Mouse (Mus musculus): ENCODE results near the gene Cdk20. TPM values are rescaled to one million over a fixed set of nuclear protein-coding genes. Genes with fewer than 3 reads are reported as not detected.

The Cdk20 gene
- total and polyA plus RNA-seq, 3 experiments, result 0.21 to 2.2 (median 1.5) TPM

DNA sequence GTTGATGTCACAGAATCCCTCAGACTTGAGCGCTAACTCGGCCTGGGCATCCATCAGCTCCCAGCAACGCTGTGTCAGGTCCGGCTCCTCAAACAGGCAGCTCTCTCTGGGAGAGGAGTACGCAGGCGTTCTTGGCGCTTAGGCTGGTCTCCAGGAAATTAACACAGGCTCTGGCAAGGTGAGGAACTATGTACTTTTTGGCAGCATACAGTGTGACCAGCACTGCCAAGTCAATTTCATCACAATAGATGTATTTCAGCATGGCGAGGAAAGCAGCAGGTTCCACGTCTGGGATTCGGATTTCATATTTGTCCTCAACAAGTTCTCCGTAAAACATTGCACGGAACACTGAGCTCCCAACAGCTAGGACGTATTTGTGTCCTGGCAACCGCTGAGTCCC lies 26.1 kb downstream of the Cdk20 start:
- in situ Hi-C loops (cut with MboI; ENCODE audit: low pct_ligation_motif_present, low pct_unique_long_range_greater_than_20kb, low sequenced_read_pairs), result no loop called here
- H3K9ac ChIP-seq (ENCODE audit: insufficient read depth, low read depth), result no peak overlapping the region
- no peak for TF ChIP-seq NELFE (IDR thresholded peaks at IDR 0.05; ENCODE audit: low read depth, low read length)
- TF ChIP-seq JUND (conservative IDR thresholded peaks at IDR 0.05; ENCODE audit: low read depth, low read length), result no peak
- no peak for TF ChIP-seq SMC3 (IDR thresholded peaks at IDR 0.05; ENCODE audit: low read depth, low read length)
- TF ChIP-seq BHLHE40 (IDR thresholded peaks at IDR 0.05; ENCODE audit: low read depth, low read length), result no peak
- TF ChIP-seq MEF2A (IDR thresholded peaks at IDR 0.05; ENCODE audit: borderline replicate concordance, low read depth, low read length), result no peak
- no peak for TF ChIP-seq KAT2A (IDR thresholded peaks at IDR 0.05; ENCODE audit: insufficient replicate concordance, low read length)
- no peak for TF ChIP-seq RCOR1 (conservative IDR thresholded peaks at IDR 0.05; ENCODE audit: low read depth, low read length)
- TF ChIP-seq ZNF384 (IDR thresholded peaks at IDR 0.05; ENCODE audit: low read depth, low read length), result no peak
- no peak for TF ChIP-seq UBTF (IDR thresholded peaks at IDR 0.05; ENCODE audit: low read depth, low read length)
- TF ChIP-seq MAFK (IDR thresholded peaks at IDR 0.05; ENCODE audit: insufficient replicate concordance, low read length), result no peak
- no peak for TF ChIP-seq USF2 (conservative IDR thresholded peaks at IDR 0.05; ENCODE audit: low read depth, low read length)
- no peak for TF ChIP-seq EP300 (IDR thresholded peaks at IDR 0.05; ENCODE audit: low read length)
- TF ChIP-seq ZKSCAN1 (IDR thresholded peaks at IDR 0.05; ENCODE audit: borderline replicate concordance, low read depth, low read length), result no peak
- TF ChIP-seq POLR2AphosphoS2 (IDR thresholded peaks at IDR 0.05; ENCODE audit: low read depth, low read length), result no peak
- H3K79me2 ChIP-seq (replicated peaks; ENCODE audit: control insufficient read depth, extremely low read depth, insufficient read depth, poor library complexity, severe bottlenecking), result no peaks in the 10 kb centered on the region
- H3K4me2 ChIP-seq (ENCODE audit: insufficient read depth, low read depth, poor library complexity, severe bottlenecking), result no peak overlapping the region
- dilution Hi-C loops (cut with MboI; ENCODE audit: extremely low pct_ligation_motif_present, extremely low pct_unique_long_range_greater_than_20kb, low sequenced_read_pairs), result no loop called here
- H3K27ac ChIP-seq (ENCODE audit: insufficient read depth, low read depth), result no peak overlapping the region
- no peaks in the 10 kb centered on the region for H3K4me1 ChIP-seq (ENCODE audit: control insufficient read depth in 1 of 2, insufficient read depth in 2 of 2)
- no peak for DNase-seq (ENCODE audit: extremely low read depth)
- peaks cover 2% of the 10 kb centered on the region for H3K9me3 ChIP-seq (replicated peaks; ENCODE audit: low read length)
- H3K36me3 ChIP-seq (replicated peaks in 1 of 2; ENCODE audit: control insufficient read depth in 1 of 2, insufficient read depth in 1 of 2, low read length in 1 of 2), result no peaks in the 10 kb centered on the region
- no peaks in the 10 kb centered on the region for H3K27me3 ChIP-seq (replicated peaks)
- H3K4me3 ChIP-seq (replicated peaks in 1 of 3; ENCODE audit: low read depth in 2 of 3, low read length in 2 of 3, poor library complexity in 1 of 3), result no peak overlapping the region

DNA sequence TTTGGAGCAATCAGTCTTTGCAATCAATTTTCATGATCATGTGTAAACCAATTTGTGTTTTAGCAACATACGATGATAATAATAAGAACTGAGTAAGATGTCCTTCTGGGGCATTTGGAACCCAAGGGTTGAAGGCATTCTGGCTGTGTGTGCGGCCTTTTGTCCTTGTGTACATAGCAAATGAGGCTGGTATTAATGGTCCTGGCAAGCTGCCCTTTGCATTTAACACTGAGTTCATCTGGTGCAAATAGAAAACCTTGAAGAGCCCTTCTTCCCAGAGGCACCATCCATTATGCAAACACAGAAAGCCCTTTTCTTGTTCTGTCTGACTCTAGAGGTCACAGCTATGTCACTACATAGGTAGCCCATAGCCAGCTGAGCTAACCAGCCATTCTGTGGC lies 30.5 kb downstream of the Cdk20 start:
- Histone ChIP-seq H3K27ac (ENCODE audit: insufficient read depth, low read depth) (no peak overlapping the region), H3K36me3 (replicated peaks in 1 of 2; ENCODE audit: control insufficient read depth in 1 of 2, insufficient read depth in 1 of 2, low read length in 1 of 2) (no peaks in the 10 kb centered on the region), H3K4me1 (ENCODE audit: control insufficient read depth in 1 of 2, insufficient read depth in 2 of 2) (no peaks in the 10 kb centered on the region), H3K9ac (ENCODE audit: insufficient read depth, low read depth) (no peak overlapping the region), H3K4me3 (replicated peaks in 1 of 3; ENCODE audit: low read depth in 2 of 3, low read length in 2 of 3, poor library complexity in 1 of 3) (no peak overlapping the region), H3K79me2 (replicated peaks; ENCODE audit: control insufficient read depth, extremely low read depth, insufficient read depth, poor library complexity, severe bottlenecking) (no peaks in the 10 kb centered on the region), H3K4me2 (ENCODE audit: insufficient read depth, low read depth, poor library complexity, severe bottlenecking) (no peak overlapping the region), H3K9me3 (replicated peaks; ENCODE audit: low read length) (peaks cover 2% of the 10 kb centered on the region), H3K27me3 (replicated peaks) (no peaks in the 10 kb centered on the region)
- in situ Hi-C loops (cut with MboI; ENCODE audit: low pct_ligation_motif_present, low pct_unique_long_range_greater_than_20kb, low sequenced_read_pairs) (no loop called here), dilution Hi-C loops (cut with MboI; ENCODE audit: extremely low pct_ligation_motif_present, extremely low pct_unique_long_range_greater_than_20kb, low sequenced_read_pairs) (no loop called here)
- DNase-seq (ENCODE audit: extremely low read depth), result no peak
- TF ChIP-seq CHD1 (IDR thresholded peaks at IDR 0.05; ENCODE audit: low read depth, low read length), result no peak
- no peak for TF ChIP-seq MAFK (IDR thresholded peaks at IDR 0.05; ENCODE audit: insufficient replicate concordance, low read length)
- no peak for TF ChIP-seq JUND (conservative IDR thresholded peaks at IDR 0.05; ENCODE audit: low read depth, low read length)
- no peak for TF ChIP-seq ETS1 (conservative IDR thresholded peaks at IDR 0.05; ENCODE audit: low read depth, low read length)
- TF ChIP-seq PAX5 (IDR thresholded peaks at IDR 0.05; ENCODE audit: low read length), result no peak
- no peak for TF ChIP-seq UBTF (IDR thresholded peaks at IDR 0.05; ENCODE audit: low read depth, low read length)
- no peak for TF ChIP-seq SIN3A (IDR thresholded peaks at IDR 0.05; ENCODE audit: low read length)
- TF ChIP-seq GABPA (IDR thresholded peaks at IDR 0.05; ENCODE audit: insufficient replicate concordance, low read depth, low read length), result no peak
- TF ChIP-seq BHLHE40 (IDR thresholded peaks at IDR 0.05; ENCODE audit: low read depth, low read length), result no peak
- TF ChIP-seq HCFC1 (IDR thresholded peaks at IDR 0.05; ENCODE audit: low read depth, low read length), result no peak
- TF ChIP-seq USF2 (conservative IDR thresholded peaks at IDR 0.05; ENCODE audit: low read depth, low read length), result no peak
- no peak for TF ChIP-seq USF1 (IDR thresholded peaks at IDR 0.05; ENCODE audit: low read depth, low read length)
- no peak for TF ChIP-seq TCF12 (IDR thresholded peaks at IDR 0.05; ENCODE audit: low read depth, low read length)
- TF ChIP-seq ZKSCAN1 (IDR thresholded peaks at IDR 0.05; ENCODE audit: borderline replicate concordance, low read depth, low read length), result no peak
- no peak for TF ChIP-seq SMC3 (IDR thresholded peaks at IDR 0.05; ENCODE audit: low read depth, low read length)
- TF ChIP-seq MYC (IDR thresholded peaks at IDR 0.05; ENCODE audit: low read depth, low read length), result no peak
